Mouse (Mus musculus) monocyte, adult 5-6 weeks (primary cell): ENCODE measurements around the gene Mroh3. TPM values are rescaled to one million over a fixed set of nuclear protein-coding genes. Genes with fewer than 3 reads are reported as not detected.

Source experiments
- ATAC-seq: fragments of 153-309, 156-312 bp; replicated peaks from 2 replicates; pipeline ENCODE4 v1.8.0; 2017; ENCODE audit warnings: mild to moderate bottlenecking; ENCODE audit not compliant: low TSS enrichment, insufficient number of reproducible peaks, severe bottlenecking, poor library complexity, low FRiP score
- total RNA-seq: library from RNA; stranded (forward); fragments of 200-1000, 200-491, 200-594 nt; gene quantifications from 3 replicates; pipeline ENCODE4 v1.2.3, GENCODE M21; 2017

The Mroh3 gene
- total RNA-seq = 0.32 TPM in 1 of 3 replicates, not detected in the others

DNA sequence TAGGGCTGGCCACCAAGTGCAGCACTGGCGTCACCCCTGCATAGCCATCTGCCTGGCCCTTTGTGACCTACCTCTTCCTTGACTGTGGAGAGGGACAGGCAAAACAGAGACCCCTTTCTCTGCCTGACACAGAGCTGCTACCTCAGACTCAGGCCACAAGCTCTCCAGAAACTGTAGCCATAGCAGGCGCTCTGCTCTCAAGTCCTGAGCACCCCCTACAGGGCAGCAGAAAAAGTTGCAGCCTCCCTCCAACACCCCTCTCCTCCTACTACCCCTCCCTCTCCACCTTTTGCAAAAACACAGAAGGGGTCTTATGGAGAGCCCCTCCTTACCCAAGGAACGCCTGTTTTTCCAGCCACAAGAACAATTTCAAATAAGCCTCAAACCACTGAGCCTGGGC is at the start of gene Mroh3:
TSS of gene Mroh3 (minus strand) at position 26 of the 400 bp plus-strand sequence.
- ATAC-seq = no peak; the same call in 1 of the 2 replicates

DNA sequence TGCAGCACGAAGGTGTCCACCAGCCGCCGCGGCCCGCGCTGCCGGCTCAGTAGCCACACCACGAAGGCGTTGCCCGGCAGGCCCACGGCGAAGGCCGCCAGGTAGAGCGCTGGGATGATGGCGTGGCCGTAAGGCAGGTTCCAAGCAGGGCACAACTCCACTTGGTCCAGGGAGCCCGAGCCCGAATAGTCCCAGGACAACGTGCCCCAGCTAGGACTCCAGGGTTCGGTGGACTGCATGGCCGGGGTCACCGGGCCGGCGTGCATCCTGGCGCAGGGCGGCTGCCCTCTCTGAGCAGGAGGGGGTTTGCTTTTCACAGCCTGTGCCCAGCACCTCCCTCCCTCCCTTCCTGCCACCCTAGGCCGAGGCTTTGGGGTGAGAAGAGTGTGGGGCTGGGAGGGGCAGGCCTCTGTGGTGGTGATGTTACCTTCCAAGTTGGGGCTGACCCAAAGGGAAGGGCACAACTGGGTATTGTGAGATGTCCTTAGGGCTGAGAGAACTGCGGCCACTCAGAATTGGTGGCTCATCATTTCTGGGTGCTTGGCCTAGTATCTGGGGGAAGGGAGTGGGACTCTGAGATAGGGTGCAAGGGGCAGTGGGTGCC is 48.1 kb upstream of the Mroh3 start, which contains the start of gene Gpr25:
TSS of gene Gpr25 (minus strand) at position 239 of the 604 bp plus-strand sequence.
- ATAC-seq = 0 out of 2 replicates have a peak, but pooled peaks have one; percentile 29

DNA sequence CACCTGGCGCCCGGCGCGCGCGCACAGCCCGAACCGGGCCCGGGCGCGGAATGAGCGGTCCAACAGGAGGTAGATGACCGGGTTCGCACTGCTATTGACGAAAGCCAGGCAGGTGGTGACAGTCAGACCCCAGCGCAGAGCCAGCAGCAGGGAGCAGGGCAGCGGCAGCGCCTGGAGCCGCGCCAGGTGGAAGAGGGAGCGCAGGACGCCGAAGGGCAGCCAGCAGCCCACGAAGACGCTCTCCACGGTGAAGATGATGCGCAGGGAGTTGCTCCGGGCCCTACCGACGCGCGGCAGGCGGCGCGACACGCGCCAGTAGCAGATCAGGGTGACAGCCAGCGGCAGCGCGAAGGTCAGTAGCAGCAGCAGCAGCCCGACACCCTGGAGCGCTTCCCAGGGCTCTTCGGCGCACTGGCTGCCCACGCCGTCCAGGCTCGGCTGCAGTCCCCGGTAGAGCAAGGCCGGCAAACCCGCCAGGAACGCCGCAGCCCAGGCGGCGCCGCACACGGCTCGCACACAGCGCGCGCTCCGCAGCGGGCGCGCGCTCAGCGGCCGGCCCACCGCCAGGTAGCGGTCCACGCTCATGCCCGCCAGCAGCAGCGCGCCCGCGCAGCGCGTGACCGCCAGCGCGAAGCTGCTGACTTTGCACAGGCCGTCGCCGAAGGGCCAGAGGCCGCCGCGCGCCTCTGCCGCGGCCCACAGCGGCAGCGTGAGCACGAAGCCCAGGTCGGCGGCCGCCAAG is 47.4 kb upstream of the Mroh3 start:
- no peak for ATAC-seq

DNA sequence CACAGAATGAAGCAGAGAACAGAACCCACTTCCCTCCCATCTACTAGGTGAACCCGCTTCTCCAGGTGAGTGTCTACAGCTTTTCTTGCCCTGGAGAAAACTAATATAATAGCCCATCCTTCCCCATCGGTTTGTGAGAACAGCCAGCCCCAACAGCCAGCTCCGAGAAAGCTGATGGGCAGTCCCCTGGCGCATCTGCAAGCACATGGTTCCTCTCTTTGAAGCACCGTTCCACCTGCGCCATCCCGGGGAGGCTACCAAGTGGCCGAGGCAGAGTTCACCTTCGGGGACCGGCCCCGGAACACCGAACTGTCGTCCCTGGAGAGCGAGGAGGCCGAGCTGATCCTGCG is 46.9 kb upstream of the Mroh3 start:
- no peak for ATAC-seq

DNA sequence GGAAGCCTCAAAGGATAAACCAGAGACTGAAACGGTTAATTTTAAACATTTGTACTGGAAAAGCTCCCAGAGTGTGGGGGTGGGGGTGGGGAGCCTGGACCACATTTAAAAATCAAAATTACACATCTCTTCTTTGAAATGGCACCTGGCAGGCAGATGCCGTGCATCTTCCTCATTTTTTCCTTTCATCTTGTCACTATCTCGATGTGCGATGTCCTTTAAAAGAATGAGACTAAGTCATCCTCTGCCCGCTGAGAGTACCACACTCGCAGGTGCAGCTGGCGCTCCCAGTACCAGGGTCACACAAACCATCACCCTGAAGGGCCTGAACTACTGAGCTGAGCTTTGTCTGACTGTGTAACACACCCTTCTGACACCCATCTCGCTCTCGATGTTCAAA is 45.9 kb upstream of the Mroh3 start:
- ATAC-seq = no peak

- ATAC-seq = no peak
These were observed 43.0 kb upstream of the Mroh3 start for GRCm38 (mm10) chr1:136255657-136256056.

- 0 out of 2 replicates have a peak, but pooled peaks have one; percentile 40 for ATAC-seq
These were observed 42.5 kb upstream of the Mroh3 start for GRCm38 (mm10) chr1:136255174-136255573.

GRCm38 (mm10) chr1:136254503-136255065 is 42.0 kb upstream of the Mroh3 start:
- ATAC-seq = no peak

DNA sequence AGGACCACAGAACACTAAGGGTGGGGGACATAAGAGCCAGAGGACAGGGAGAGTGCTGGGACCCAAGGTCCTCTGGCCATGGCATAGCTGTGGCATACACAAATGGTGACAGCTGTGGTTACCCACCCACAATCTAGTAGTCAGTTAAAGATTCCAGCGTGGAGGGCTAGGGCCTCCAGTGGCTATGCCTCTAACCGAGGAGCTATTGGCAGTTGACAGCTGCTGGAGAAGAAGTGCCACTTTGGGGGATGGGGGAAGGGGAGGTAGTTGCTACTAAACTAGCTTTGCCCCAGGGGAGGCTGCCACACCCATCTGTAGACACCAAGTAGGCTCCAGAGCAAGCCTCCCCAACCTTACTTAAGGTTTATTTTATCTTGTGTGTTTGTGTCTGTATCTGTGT is 40.8 kb upstream of the Mroh3 start:
- ATAC-seq = no peak

DNA sequence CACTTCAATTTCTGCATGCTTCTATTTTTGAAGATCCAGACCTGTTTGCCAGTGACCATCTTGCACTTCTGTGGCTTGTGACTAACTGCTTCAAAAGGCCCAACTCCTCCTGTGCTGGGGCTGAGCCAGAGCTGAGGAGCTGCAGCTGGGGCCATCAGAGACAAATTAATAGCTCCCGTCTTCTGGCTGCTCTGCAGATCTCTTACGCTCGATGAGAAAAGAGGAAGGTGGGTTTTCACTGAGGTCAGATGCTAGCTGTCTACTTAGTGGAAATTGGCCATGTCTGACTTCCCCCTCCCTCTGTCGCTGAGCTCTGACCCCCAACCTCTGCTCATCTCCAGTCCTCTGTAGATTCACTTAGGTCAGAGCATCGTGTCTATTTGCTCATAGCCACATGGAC is 37.0 kb upstream of the Mroh3 start:
- ATAC-seq = no peak

DNA sequence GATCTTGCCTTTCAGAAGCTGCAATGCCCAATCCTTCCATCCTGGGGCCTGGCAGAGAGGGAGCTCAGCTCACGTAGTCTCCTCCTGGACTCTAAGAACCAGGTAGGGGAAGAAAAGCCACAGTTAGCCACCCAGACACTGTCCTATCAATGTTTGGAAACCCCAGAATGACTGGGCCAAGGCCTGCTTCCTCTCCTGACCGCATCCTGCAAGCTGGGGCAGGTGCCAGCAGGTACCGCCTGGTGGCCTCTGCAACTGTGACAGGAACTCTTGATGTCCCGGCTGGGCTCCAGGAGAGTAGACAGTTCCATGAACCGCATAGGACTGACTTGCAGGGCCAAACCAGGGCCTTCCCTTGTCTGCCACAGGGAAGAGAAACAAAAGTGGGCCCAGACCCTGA is 34.8 kb upstream of the Mroh3 start:
- 0 out of 2 replicates have a peak, but pooled peaks have one; percentile 31 for ATAC-seq

DNA sequence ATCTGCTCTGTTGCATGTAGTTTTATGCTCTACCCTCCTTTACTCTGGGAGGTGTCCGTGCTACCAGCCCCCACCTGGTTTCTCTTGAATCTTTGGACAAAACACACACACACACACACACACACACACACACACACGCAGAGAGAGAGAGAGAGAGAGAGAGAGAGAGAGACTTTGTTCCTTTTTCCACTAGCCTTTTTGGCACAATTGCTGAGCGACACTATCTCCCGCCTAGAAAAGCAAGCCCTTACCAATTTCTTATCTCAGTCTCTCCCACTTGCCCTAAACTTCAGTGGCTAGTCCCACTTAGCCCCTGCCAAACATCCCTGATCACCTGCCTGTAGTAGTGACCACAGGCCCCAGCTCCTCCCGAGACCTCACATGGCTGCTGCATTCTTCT is 31.8 kb upstream of the Mroh3 start:
- ATAC-seq = no peak

- no peak for ATAC-seq
These were observed 29.2 kb upstream of the Mroh3 start for GRCm38 (mm10) chr1:136241801-136242200.

- no peak for ATAC-seq
These were observed 25.9 kb upstream of the Mroh3 start for GRCm38 (mm10) chr1:136238495-136238894.

GRCm38 (mm10) chr1:136234595-136235092 is 22.0 kb upstream of the Mroh3 start:
- ATAC-seq = no peak; the same call in 1 of the 2 replicates

GRCm38 (mm10) chr1:136233892-136234594 is 21.4 kb upstream of the Mroh3 start, which contains the start of gene Inava:
Gene Inava (minus strand): TSS chr1:136234264.
- ATAC-seq = peak; percentile 42

GRCm38 (mm10) chr1:136232986-136233790 is 20.6 kb upstream of the Mroh3 start:
- ATAC-seq = no peak

GRCm38 (mm10) chr1:136232285-136232926 is 19.8 kb upstream of the Mroh3 start:
- ATAC-seq = no peak
